Mouse (Mus musculus): ENCODE results near the gene Shoc2. TPM values are rescaled to one million over a fixed set of nuclear protein-coding genes. Genes with fewer than 3 reads are reported as not detected.
"Not testable (repeated sequence)": the region's sequence is repeated elsewhere in the genome, so short reads cannot be mapped to it uniquely, and the experiment has no call there.

Shoc2 gene
- polyA plus RNA-seq, 1 experiment from 2014 or later = 65.6 TPM

- in situ Hi-C loops (cut with MboI; ENCODE audit: low pct_unique_long_range_greater_than_20kb) = loop anchor here (25.0 kb wide), 1 partner anchor 542 kb away; the partner anchor contains the start of gene Smndc1
- ChIA-PET POLR2A (interaction anchor here (1.0 to 1.2 kb wide), 2 partner anchors 15 to 161 kb away, joined by 3 read pairs; partner anchors contain the start of gene Shoc2), CTCF (interaction anchor here (0.7 to 1.7 kb wide), 3 partner anchors 13 to 177 kb away, joined by 3 read pairs; no protein-coding TSS in a partner anchor)
- ATAC-seq (no peak), DNase-seq (ENCODE audit: low read depth, low spot score) (no peak)
- no peaks in the 10 kb centered on the region for H3K27me3 ChIP-seq
- no peak for TF ChIP-seq CTCF (IDR thresholded peaks at IDR 0.05)
These were observed 14.9 kb upstream of the Shoc2 start for GRCm38 (mm10) chr19:53929218-53929617.

- no peak for TF ChIP-seq CTCF (IDR thresholded peaks at IDR 0.05)
- in situ Hi-C loops (cut with MboI; ENCODE audit: low pct_unique_long_range_greater_than_20kb) = loop anchor here (10.0 to 25.0 kb wide), 2 partner anchors 288 to 546 kb away; partner anchors contain the start of gene Smndc1
- ChIA-PET POLR2A (interaction anchor here (1.7 kb wide), 1 partner anchor 10 kb away, joined by 4 read pairs; no protein-coding TSS in a partner anchor), CTCF (interaction anchor here (1.2 to 1.4 kb wide), 2 partner anchors 14 to 170 kb away, joined by 3 to 4 read pairs; no protein-coding TSS in a partner anchor)
- ATAC-seq (no peak), DNase-seq (ENCODE audit: low read depth, low spot score) (no peak)
- H3K27me3 ChIP-seq = no peaks in the 10 kb centered on the region
These were observed 11.1 kb upstream of the Shoc2 start for GRCm38 (mm10) chr19:53933050-53933449.

- H3K27me3 ChIP-seq = no peaks in the 10 kb centered on the region
- CTCF ChIA-PET = interaction anchor here (1.2 to 6.4 kb wide), 3 partner anchors 9 to 165 kb away, joined by 3 to 26 read pairs (median 4); no protein-coding TSS in a partner anchor
- POLR2A ChIA-PET = interaction anchor here (1.7 kb wide), 1 partner anchor 9 kb away, joined by 4 read pairs; no protein-coding TSS in a partner anchor
- TF ChIP-seq CTCF (IDR thresholded peaks at IDR 0.05) = no peak
- ATAC-seq (no peak), DNase-seq (ENCODE audit: low read depth, low spot score) (no peak)
- in situ Hi-C loops (cut with MboI; ENCODE audit: low pct_unique_long_range_greater_than_20kb) = loop anchor here (10.0 to 25.0 kb wide), 2 partner anchors 289 to 547 kb away; partner anchors contain the start of gene Smndc1
These were observed 10.1 kb upstream of the Shoc2 start for GRCm38 (mm10) chr19:53934046-53934445.

GRCm38 (mm10) chr19:53939467-53939866, 4.6 kb upstream of the Shoc2 start:
- TF ChIP-seq CTCF (IDR thresholded peaks at IDR 0.05) = no peak
- in situ Hi-C loops (cut with MboI; ENCODE audit: low pct_unique_long_range_greater_than_20kb) = loop anchor here (10.0 to 25.0 kb wide), 2 partner anchors 295 to 552 kb away; partner anchors contain the start of gene Smndc1
- ATAC-seq (no peak), DNase-seq (ENCODE audit: low read depth, low spot score) (no peak)
- ChIA-PET CTCF (interaction anchor here (6.4 kb wide), 1 partner anchor 15 kb away, joined by 26 read pairs; no protein-coding TSS in a partner anchor), POLR2A (no interaction called here)
- no peaks in the 10 kb centered on the region for H3K27me3 ChIP-seq

- in situ Hi-C loops (cut with MboI; ENCODE audit: low pct_unique_long_range_greater_than_20kb) = loop anchor here (10.0 to 25.0 kb wide), 2 partner anchors 554 to 1124 kb away; partner anchors contain the start of gene Smndc1
- H3K27me3 ChIP-seq = no peaks in the 10 kb centered on the region
- no peak for TF ChIP-seq CTCF (IDR thresholded peaks at IDR 0.05)
- ChIA-PET POLR2A (interaction anchor here (0.6 to 0.9 kb wide), 2 partner anchors 17 to 84 kb away, joined by 3 read pairs; no protein-coding TSS in a partner anchor), CTCF (interaction anchor here (1.1 to 3.0 kb wide), 3 partner anchors 12 to 200 kb away, joined by 3 to 11 read pairs (median 3); no protein-coding TSS in a partner anchor)
- no peak for DNase-seq (ENCODE audit: low read depth, low spot score)
- no peak for ATAC-seq
These were observed 3.0 kb upstream of the Shoc2 start for GRCm38 (mm10) chr19:53941139-53941538.

- CTCF ChIA-PET = interaction anchor here (0.8 to 3.0 kb wide), 6 partner anchors 11 to 174 kb away, joined by 3 to 11 read pairs (median 4); no protein-coding TSS in a partner anchor
- H3K27me3 ChIP-seq = no peaks in the 10 kb centered on the region
- DNase-seq (ENCODE audit: low read depth, low spot score) (no peak), ATAC-seq (no peak)
- in situ Hi-C loops (cut with MboI; ENCODE audit: low pct_unique_long_range_greater_than_20kb) = loop anchor here (10.0 to 25.0 kb wide), 2 partner anchors 555 to 1122 kb away; partner anchors contain the start of gene Smndc1
- POLR2A ChIA-PET = interaction anchor here (0.6 kb wide), 1 partner anchor 74 kb away, joined by 3 read pairs; no protein-coding TSS in a partner anchor
- no peak for TF ChIP-seq CTCF (IDR thresholded peaks at IDR 0.05)
These were observed 1.8 kb upstream of the Shoc2 start for GRCm38 (mm10) chr19:53942342-53942741.

GRCm38 (mm10) chr19:53944786-53945169, 672 bp downstream of the Shoc2 start:
- no peak for TF ChIP-seq CTCF (IDR thresholded peaks at IDR 0.05)
- H3K27me3 ChIP-seq = no peaks in the 10 kb centered on the region
- ChIA-PET POLR2A (no interaction called here), CTCF (no interaction called here)
- ATAC-seq (peak; percentile 1), DNase-seq (ENCODE audit: low read depth, low spot score) (no peak)
- in situ Hi-C loops (cut with MboI; ENCODE audit: low pct_unique_long_range_greater_than_20kb) = loop anchor here (10.0 to 25.0 kb wide), 2 partner anchors 557 to 1120 kb away; partner anchors contain the start of gene Smndc1

GRCm38 (mm10) chr19:53945171-53946042, 1.3 kb downstream of the Shoc2 start:
- CTCF ChIA-PET = no interaction called here
- ATAC-seq (peak; percentile 5), DNase-seq (ENCODE audit: low read depth, low spot score) (no peak)
- TF ChIP-seq CTCF (IDR thresholded peaks at IDR 0.05) = no peak
- in situ Hi-C loops (cut with MboI; ENCODE audit: low pct_unique_long_range_greater_than_20kb) = loop anchor here (10.0 to 25.0 kb wide), 2 partner anchors 558 to 1119 kb away; partner anchors contain the start of gene Smndc1
- no peaks in the 10 kb centered on the region for H3K27me3 ChIP-seq
- POLR2A ChIA-PET = interaction anchor here (0.7 kb wide), 2 partner anchors 117 to 463 kb away, joined by 8 read pairs; no protein-coding TSS in a partner anchor

- no peaks in the 10 kb centered on the region for H3K27me3 ChIP-seq
- no peak for TF ChIP-seq CTCF (IDR thresholded peaks at IDR 0.05)
- in situ Hi-C loops (cut with MboI; ENCODE audit: low pct_unique_long_range_greater_than_20kb) = no loop called here
- CTCF ChIA-PET = interaction anchor here (1.0 kb wide), 1 partner anchor 10 kb away, joined by 3 read pairs; no protein-coding TSS in a partner anchor
- POLR2A ChIA-PET = interaction anchor here (0.6 kb wide), 1 partner anchor 51 kb away, joined by 4 read pairs; no protein-coding TSS in a partner anchor
- no peak for DNase-seq (ENCODE audit: low read depth, low spot score)
- no peak for ATAC-seq
These were observed 13.4 kb downstream of the Shoc2 start for GRCm38 (mm10) chr19:53957513-53957912.

- no peak for TF ChIP-seq CTCF (IDR thresholded peaks at IDR 0.05)
- no peak for DNase-seq (ENCODE audit: low read depth, low spot score)
- no peaks in the 10 kb centered on the region for H3K27me3 ChIP-seq
- ATAC-seq = no peak
- ChIA-PET CTCF (interaction anchor here (0.9 to 1.7 kb wide), 3 partner anchors 9 to 28 kb away, joined by 3 to 4 read pairs (median 3); no protein-coding TSS in a partner anchor), POLR2A (no interaction called here)
- in situ Hi-C loops (cut with MboI; ENCODE audit: low pct_unique_long_range_greater_than_20kb) = no loop called here
These were observed 18.4 kb downstream of the Shoc2 start for GRCm38 (mm10) chr19:53962511-53962910.

- POLR2A ChIA-PET; DNase-seq (ENCODE audit: low read depth, low spot score); H3K27me3 ChIP-seq; ATAC-seq; in situ Hi-C loops (cut with MboI; ENCODE audit: low pct_unique_long_range_greater_than_20kb): not testable (repeated sequence)
- CTCF ChIA-PET = interaction anchor here (1.4 kb wide), 1 partner anchor 24 kb away, joined by 3 read pairs; no protein-coding TSS in a partner anchor
These were observed 20.2 kb downstream of the Shoc2 start for GRCm38 (mm10) chr19:53964347-53964746.

Data from Patski (cell line).